Mouse (Mus musculus) erythroblast, embryonic 14.5 days (primary cell): ENCODE results near the gene Cisd1. TPM values are rescaled to one million over a fixed set of nuclear protein-coding genes. Genes with fewer than 3 reads are reported as not detected.

ENCODE experiments used
- H3K27me3 ChIP-seq: 2 replicates; pipeline ENCODE4 v1.6.1; 2012; ENCODE audit warnings: inconsistent platforms; ENCODE audit not compliant: control insufficient read depth
- H3K36me3 ChIP-seq: 2 replicates; pipeline ENCODE4 v1.6.1; 2012; ENCODE audit warnings: mild to moderate bottlenecking, inconsistent platforms; ENCODE audit not compliant: control insufficient read depth
- H3K4me1 ChIP-seq: 2 replicates; pipeline ENCODE4 v1.6.1; 2012; ENCODE audit warnings: inconsistent platforms; ENCODE audit not compliant: control insufficient read depth
- H3K4me3 ChIP-seq: replicated peaks from 2 replicates; pipeline ENCODE3; 2012; ENCODE audit warnings: moderate library complexity, mild to moderate bottlenecking, inconsistent platforms
- H3K9me3 ChIP-seq: 2 replicates; pipeline ENCODE4 v1.6.1; 2012; ENCODE audit warnings: low read length, inconsistent platforms, mixed read lengths; ENCODE audit not compliant: control insufficient read depth
- GATA1 ChIP-seq: IDR thresholded peaks from 2 replicates; pipeline ENCODE4 v1.6.1; 2012; ENCODE audit warnings: low read length, inconsistent platforms, mixed read lengths
- TAL1 ChIP-seq: IDR thresholded peaks from 3 replicates; pipeline ENCODE4 v1.6.1; 2012; ENCODE audit warnings: low read length, inconsistent platforms, mixed read lengths
- polyA plus RNA-seq: library from polyadenylated mRNA; stranded (reverse); fragments of >175 nt; gene quantifications from 2 replicates; pipeline ENCODE4 v1.2.3, GENCODE M21; 2012

Gene Cisd1
- polyA plus RNA-seq, 1 experiment = 4.3 TPM

DNA sequence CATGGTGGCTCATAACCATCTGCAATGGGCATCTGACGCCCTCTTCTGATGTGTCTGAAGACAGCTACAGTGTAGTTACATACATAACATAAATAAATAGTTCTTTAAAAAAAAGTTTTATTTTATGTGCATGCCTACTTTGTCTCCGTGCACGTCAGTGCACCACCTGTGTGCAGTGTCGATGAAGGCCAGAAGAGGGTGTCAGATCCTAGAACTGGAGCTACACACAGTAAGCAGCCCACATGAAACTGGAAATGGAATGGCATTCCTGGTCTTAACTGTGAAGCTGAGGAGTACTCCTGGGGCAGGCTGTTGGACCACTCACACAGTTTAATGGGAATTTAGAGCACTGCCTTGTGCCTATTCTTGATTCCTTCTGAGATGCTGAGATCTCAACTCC is 12.4 kb downstream of the Cisd1 start:
- Histone ChIP-seq H3K4me3 (no peak overlapping the region), H3K4me1 (no peaks in the 10 kb centered on the region), H3K27me3 (no peaks in the 10 kb centered on the region), H3K9me3 (no peaks in the 10 kb centered on the region), H3K36me3 (peaks cover 88% of the 10 kb centered on the region)
- TF ChIP-seq TAL1 = no peak
- TF ChIP-seq GATA1 = no peak

DNA sequence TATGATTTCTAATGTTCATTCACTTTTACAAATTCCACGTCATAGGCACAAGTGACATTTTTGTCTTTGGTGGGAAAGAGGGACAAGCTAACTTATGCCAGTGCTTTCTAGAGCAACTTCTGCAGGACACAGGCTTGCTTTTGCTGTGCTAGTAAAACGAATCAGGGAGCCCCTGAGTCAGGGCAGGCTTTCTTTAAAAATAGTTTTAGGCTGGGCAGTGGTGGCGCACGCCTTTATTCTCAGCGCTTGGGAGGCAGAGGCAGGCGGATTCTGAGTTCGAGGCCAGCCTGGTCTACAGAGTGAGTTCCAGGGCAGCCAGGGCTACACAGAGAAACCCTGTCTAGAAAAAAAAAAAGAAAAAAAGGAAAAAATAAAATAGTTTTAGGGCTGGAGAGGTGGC is 12.8 kb downstream of the Cisd1 start:
- Histone ChIP-seq H3K4me1 (no peaks in the 10 kb centered on the region), H3K9me3 (no peaks in the 10 kb centered on the region), H3K36me3 (peaks cover 86% of the 10 kb centered on the region), H3K27me3 (no peaks in the 10 kb centered on the region), H3K4me3 (no peak overlapping the region)
- TF ChIP-seq TAL1 = no peak

DNA sequence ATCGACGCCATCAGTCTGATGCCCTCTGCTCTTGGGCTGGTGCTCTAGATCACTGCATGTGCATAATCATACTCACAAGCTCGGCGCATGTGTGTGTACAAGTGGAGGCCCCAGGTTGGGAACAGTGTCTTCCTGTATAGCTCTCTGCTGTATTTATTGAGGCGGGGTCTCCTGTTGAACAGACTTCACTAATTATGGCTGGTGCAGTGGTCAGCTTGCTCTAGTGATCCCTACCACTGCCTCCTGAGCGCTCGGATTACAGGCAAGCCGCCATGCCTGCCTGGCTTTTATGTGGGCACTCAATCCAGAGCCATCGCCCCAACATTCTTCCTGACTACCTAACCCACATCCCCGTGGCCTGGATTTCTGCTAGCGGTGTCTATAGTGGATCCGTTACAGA is 14.7 kb downstream of the Cisd1 start:
- TF ChIP-seq GATA1 (no peak), TAL1 (no peak)
- Histone ChIP-seq H3K4me1 (no peaks in the 10 kb centered on the region), H3K36me3 (peaks cover 68% of the 10 kb centered on the region), H3K9me3 (no peaks in the 10 kb centered on the region), H3K4me3 (no peak overlapping the region), H3K27me3 (no peaks in the 10 kb centered on the region)

DNA sequence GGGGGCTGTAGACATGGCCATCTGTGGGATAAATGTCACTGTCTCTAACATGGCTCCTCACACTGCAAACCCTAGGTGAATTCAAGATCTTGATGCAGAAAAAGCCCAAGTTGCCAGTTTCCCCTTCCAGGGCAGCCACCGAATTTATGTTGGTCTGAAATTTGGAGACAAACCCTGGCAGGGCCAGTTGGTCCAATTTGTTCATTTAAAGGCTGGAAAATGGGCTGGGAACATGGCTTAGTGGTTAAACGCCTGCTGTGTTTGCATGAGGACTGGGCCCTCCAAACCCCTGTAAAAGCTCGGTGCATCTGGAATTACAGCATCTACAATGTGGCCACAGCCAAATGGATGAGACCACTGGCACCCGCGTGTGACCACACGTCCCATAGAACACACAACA is 15.5 kb downstream of the Cisd1 start:
- no peak overlapping the region for H3K4me3 ChIP-seq
- TF ChIP-seq TAL1 (no peak), GATA1 (no peak)
- H3K4me1 ChIP-seq = no peaks in the 10 kb centered on the region
- peaks cover 60% of the 10 kb centered on the region for H3K36me3 ChIP-seq
- H3K27me3 ChIP-seq = no peaks in the 10 kb centered on the region
- H3K9me3 ChIP-seq = no peaks in the 10 kb centered on the region

DNA sequence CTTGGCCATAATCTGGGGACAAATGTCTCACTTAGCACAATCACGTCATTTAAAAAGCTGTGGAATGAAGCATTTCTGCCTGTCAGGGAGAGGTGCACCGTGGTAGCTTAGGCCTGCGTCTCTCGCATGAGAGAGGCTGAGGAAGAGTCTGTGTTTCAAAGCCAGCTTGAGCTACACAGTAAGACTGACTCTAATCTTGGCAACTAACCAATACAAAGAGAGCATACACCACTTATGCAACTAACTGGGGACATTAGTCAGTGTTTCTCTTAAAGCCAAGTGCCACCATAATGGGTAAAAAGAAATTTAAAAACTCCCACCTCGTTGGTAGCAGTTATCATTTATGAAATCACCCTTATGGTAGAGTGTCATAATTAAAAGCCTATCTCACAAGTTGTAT is 15.9 kb downstream of the Cisd1 start:
- Histone ChIP-seq H3K36me3 (peaks cover 56% of the 10 kb centered on the region), H3K9me3 (no peaks in the 10 kb centered on the region), H3K4me1 (no peaks in the 10 kb centered on the region), H3K27me3 (no peaks in the 10 kb centered on the region), H3K4me3 (no peak overlapping the region)
- TF ChIP-seq GATA1 = no peak
- TF ChIP-seq TAL1 = no peak

DNA sequence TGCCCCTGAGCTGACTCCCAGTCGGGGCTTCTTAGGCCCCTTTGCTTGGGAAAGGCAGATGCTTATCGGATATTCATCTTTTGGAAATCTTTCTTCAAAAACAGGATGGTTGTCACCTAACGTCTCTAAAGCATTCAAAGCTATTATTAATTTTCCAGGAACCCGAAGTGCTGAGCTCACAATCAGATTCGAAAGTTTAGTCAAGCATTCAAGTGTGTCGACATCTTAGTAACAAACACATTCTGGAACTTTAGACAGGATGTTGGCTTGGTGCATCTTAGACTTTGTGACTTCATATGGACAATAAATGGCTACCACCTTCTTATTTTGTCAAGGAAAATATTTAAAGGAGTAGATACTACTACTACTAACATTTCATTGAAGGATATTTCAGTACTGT is 16.4 kb downstream of the Cisd1 start:
- TF ChIP-seq GATA1 = no peak
- TF ChIP-seq TAL1 = no peak
- H3K27me3 ChIP-seq = no peaks in the 10 kb centered on the region
- H3K4me1 ChIP-seq = no peaks in the 10 kb centered on the region
- no peak overlapping the region for H3K4me3 ChIP-seq
- peaks cover 51% of the 10 kb centered on the region for H3K36me3 ChIP-seq
- H3K9me3 ChIP-seq = no peaks in the 10 kb centered on the region

DNA sequence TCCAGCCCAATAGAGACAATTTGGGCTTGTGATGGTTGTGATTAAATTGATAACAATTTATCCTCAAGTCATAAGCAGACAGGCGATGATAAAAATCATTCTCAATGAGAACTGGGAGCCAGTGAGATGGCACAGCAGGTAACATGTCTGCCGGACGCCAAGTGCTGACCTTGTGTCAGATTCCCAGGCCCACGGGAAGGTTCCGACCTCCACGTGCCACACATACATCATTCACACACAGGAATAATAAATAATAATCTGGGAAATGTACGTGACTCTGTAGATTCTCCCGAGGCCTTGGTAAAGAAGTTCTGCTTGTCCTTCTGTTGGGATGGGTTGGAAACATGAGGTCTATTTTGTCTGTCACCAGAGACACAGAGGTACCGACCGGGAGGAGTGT is 17.4 kb downstream of the Cisd1 start:
- no peak for TF ChIP-seq GATA1
- no peak for TF ChIP-seq TAL1
- H3K36me3 ChIP-seq = peaks cover 41% of the 10 kb centered on the region
- H3K9me3 ChIP-seq = no peaks in the 10 kb centered on the region
- no peak overlapping the region for H3K4me3 ChIP-seq
- H3K27me3 ChIP-seq = no peaks in the 10 kb centered on the region
- no peaks in the 10 kb centered on the region for H3K4me1 ChIP-seq

DNA sequence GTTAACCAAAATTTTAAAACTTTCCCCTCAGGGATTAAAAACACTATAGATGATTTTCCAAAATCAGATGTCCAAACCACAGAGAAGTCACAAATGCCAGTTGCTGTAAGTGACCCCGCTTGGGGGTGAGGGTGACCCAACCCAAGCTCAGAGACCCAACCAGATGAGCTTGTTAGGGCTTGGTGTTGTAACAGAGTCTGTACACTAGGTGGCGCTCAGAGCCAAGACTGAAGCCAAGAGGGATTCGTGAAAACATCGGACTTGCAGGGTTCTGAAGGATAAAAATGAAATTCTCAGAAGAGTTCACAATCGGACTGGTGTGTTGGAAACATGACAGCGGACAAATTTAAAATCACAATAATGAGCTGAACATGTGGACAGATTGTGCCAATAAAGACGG is 18.0 kb downstream of the Cisd1 start:
- no peaks in the 10 kb centered on the region for H3K27me3 ChIP-seq
- H3K9me3 ChIP-seq = no peaks in the 10 kb centered on the region
- H3K4me1 ChIP-seq = no peaks in the 10 kb centered on the region
- TF ChIP-seq GATA1 = no peak
- TF ChIP-seq TAL1 = no peak
- no peak overlapping the region for H3K4me3 ChIP-seq
- H3K36me3 ChIP-seq = peaks cover 37% of the 10 kb centered on the region

DNA sequence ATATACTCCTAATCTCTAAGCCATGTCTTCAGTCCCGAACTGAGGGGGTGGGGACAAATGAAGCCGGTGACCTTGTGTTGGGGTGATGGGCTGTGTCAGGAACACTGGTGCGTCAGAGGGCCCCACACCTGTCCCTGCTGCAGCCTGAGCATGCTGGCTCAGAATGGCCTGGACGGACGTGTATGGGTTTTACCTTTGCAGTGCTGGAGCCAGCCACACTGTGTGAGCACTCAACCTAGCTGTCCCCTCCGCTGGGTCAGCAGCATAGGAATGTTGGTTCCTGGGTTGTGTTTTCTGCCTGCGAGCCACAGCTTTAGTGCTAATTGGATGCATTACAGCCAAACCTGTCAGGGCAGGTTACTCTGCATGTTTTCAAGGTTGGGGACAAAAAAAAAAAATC is 18.6 kb downstream of the Cisd1 start:
- H3K36me3 ChIP-seq = peaks cover 33% of the 10 kb centered on the region
- TF ChIP-seq GATA1 (no peak), TAL1 (no peak)
- H3K4me1 ChIP-seq = no peaks in the 10 kb centered on the region
- H3K27me3 ChIP-seq = no peaks in the 10 kb centered on the region
- no peak overlapping the region for H3K4me3 ChIP-seq
- no peaks in the 10 kb centered on the region for H3K9me3 ChIP-seq

DNA sequence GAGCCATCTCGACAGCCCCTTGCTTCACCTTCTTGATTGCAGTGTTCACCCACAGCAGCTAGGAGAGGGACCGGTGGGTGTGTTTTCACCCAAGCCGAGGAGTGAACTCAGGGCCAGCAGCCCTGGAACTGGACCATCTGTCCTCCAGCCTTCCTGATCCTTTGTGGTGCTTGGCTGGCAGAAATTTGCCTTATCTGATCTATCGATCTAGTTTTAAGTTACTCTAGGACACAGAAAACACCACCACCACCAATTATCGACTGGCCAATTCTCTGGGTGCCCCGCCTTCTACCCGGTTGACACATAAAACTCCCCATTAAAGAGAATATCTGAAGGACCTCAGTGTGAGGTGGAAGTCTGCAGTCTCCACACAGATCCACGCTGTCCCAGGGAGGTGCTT is 21.1 kb downstream of the Cisd1 start:
- Histone ChIP-seq H3K9me3 (no peaks in the 10 kb centered on the region), H3K27me3 (no peaks in the 10 kb centered on the region), H3K36me3 (peaks cover 8% of the 10 kb centered on the region), H3K4me3 (no peak overlapping the region), H3K4me1 (no peaks in the 10 kb centered on the region)
- TF ChIP-seq GATA1 (no peak), TAL1 (no peak)
